Mouse (Mus musculus) adrenal gland, adult 2 months (tissue): Measurements from ENCODE around the gene Snrnp35. TPM values are rescaled to one million over a fixed set of nuclear protein-coding genes. Genes with fewer than 3 reads are reported as not detected.

ENCODE experiments used
- DNase-seq: peaks from one replicate; pipeline ENCODE4 v3.0.0; 2021
- polyA plus RNA-seq: library from polyadenylated mRNA; depleted of rRNA; stranded (reverse); fragments of >200 nt; gene quantifications from 2 replicates; pipeline ENCODE4 v1.2.3, GENCODE M21; 2012
- total RNA-seq, 2 experiments: library from RNA; stranded (reverse); gene quantifications; 2 replicates each; pipeline ENCODE4 v1.2.3; 2021

Gene Snrnp35
- total and polyA plus RNA-seq, 3 experiments, result 1.4 to 25.7 (median 19.0) TPM

- DNase-seq, result no peak
These were observed 20.5 kb upstream of the Snrnp35 start for GRCm38 (mm10) chr5:124462297-124463025.

DNA sequence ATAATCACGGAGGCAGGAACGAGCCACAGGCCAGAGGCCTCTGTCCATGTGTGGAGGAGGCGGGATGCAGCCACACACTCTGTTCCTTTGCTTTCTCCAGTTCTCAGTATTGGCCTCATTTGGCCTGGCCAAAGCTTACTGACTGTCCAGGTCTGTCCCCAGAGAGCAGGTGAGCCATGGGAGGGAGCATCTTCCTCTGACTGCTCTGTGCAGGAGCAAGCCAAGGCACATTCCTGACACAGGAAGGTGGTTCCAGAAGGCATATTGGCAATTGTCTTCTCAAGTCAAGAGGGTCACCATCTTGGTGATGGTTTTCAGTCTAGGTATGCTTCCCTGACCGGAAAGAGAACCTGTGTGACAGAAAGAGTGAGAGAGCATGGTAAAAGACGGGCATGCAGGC lies 19.5 kb upstream of the Snrnp35 start:
- no peak for DNase-seq

GRCm38 (mm10) chr5:124464905-124465304 lies 18.0 kb upstream of the Snrnp35 start:
- DNase-seq, result no peak

GRCm38 (mm10) chr5:124467766-124468165 lies 15.2 kb upstream of the Snrnp35 start:
- peak; percentile 29 for DNase-seq

GRCm38 (mm10) chr5:124468365-124468764 lies 14.6 kb upstream of the Snrnp35 start:
- DNase-seq, result peak; percentile 15

DNA sequence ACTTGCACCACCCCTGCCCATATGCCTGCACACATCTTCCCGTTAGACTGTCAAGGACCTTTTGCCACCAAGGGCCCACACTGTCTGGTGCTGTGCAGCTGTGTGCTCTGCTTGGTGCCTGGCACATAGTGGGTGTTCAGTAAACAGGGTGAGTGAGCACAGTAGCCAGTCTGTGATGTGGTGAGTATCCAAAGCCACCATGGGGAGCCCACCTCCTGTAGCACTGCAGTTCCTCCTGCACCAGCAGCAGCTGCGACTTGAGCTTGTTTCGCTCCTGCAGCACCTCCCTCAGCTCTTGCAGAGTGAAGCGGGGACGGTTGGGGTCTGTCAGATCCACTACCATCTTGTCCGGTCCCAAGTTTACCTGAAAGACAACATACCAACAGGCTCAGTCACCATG lies 13.4 kb upstream of the Snrnp35 start:
- no peak for DNase-seq

DNA sequence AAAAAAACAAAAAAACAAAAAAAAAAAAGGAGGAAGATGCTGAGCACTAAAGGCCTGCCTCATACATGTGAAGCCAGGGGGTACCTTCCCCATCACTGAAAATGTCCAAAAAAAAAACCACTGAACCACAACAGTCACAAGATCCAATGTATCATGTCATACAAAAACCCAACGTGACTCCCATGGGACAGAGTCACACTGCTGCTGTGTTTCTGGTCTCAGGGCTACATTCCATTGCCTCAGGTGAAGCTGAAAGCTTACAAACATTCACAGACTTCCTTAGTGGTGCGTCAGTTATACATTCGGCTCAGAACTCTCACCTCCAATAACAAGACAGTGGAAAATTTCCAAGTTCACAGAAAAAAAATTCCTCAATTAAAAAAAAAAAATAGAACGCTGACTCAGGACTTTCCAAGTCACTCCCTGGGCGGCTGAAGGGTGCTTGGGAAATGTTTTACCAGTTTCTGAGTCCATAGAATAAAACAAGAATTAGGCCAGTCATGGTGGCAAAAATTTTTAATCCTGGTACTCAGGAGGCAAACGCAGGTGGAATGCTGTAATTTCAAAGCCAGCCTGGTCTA lies 12.3 kb upstream of the Snrnp35 start:
- no peak for DNase-seq

GRCm38 (mm10) chr5:124478873-124479204 lies 4.1 kb upstream of the Snrnp35 start:
- DNase-seq, result no peak

- no peak for DNase-seq
These were observed 2.8 kb upstream of the Snrnp35 start for GRCm38 (mm10) chr5:124480119-124480518.

GRCm38 (mm10) chr5:124481714-124482113 lies 1.2 kb upstream of the Snrnp35 start:
- no peak for DNase-seq

GRCm38 (mm10) chr5:124482436-124482965 lies 433 bp upstream of the Snrnp35 start:
- peak; percentile 71 for DNase-seq

DNA sequence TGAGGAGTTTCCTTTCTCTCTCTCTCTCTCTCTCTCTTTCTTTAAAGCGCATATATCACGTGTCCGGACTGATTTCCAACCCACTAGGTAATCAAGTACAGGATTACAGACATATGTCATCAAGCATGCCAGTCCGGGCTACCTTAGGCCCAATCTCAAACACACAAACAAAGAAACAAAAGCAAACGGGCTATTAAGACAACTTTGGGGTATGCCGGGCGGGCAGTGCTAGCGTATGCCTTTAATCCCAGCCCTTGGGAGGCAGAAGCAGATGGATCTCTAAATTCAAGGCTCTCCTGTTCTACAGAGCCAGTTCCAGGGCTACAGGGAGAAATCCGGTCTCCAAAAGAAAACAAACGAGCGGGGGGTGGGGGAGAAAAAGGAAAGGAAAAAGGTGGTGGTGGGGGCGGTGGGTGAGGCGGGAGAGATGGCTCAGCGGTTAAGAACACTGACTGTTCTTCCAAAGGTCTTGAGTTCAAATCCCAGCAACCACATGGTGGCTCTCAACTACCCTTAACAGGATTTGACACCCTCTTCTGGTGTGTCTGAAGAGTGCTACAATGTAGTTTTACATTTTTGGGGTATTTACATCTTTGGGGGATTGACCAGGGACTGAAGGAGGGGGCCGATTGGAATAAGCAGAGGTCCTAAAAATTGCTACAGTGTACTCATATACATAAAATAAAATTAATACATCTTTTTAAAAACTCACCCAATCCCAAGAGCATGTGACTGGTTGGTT lies 892 bp downstream of the Snrnp35 start:
- DNase-seq, result no peak

DNA sequence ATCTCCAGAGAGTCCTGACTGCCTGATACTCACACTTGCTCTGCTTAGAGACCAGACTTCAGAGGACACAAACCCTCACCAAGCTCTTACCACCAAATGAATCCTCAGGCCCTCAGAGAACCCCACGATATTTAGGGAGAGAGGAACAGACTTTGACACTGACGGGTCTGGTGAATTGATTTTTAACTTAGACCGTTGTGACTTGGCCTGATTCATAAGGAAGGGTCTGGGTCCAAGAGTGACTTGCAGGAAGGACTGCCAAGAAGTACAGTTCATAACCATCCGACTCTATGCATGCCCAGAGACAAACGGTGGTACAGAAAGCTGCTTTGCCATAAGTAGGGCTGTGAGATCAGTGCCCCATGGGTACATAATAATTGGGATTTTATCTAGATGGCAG lies 2.7 kb downstream of the Snrnp35 start:
- no peak for DNase-seq

- no peak for DNase-seq
These were observed 6.0 kb downstream of the Snrnp35 start for GRCm38 (mm10) chr5:124488885-124489284.

GRCm38 (mm10) chr5:124491732-124492131 lies 8.8 kb downstream of the Snrnp35 start:
- DNase-seq, result no peak

GRCm38 (mm10) chr5:124492618-124493017 lies 9.7 kb downstream of the Snrnp35 start:
- no peak for DNase-seq

GRCm38 (mm10) chr5:124493455-124493854 lies 10.5 kb downstream of the Snrnp35 start:
- DNase-seq, result no peak

- DNase-seq, result no peak
These were observed 12.6 kb downstream of the Snrnp35 start for GRCm38 (mm10) chr5:124495547-124495946.

DNA sequence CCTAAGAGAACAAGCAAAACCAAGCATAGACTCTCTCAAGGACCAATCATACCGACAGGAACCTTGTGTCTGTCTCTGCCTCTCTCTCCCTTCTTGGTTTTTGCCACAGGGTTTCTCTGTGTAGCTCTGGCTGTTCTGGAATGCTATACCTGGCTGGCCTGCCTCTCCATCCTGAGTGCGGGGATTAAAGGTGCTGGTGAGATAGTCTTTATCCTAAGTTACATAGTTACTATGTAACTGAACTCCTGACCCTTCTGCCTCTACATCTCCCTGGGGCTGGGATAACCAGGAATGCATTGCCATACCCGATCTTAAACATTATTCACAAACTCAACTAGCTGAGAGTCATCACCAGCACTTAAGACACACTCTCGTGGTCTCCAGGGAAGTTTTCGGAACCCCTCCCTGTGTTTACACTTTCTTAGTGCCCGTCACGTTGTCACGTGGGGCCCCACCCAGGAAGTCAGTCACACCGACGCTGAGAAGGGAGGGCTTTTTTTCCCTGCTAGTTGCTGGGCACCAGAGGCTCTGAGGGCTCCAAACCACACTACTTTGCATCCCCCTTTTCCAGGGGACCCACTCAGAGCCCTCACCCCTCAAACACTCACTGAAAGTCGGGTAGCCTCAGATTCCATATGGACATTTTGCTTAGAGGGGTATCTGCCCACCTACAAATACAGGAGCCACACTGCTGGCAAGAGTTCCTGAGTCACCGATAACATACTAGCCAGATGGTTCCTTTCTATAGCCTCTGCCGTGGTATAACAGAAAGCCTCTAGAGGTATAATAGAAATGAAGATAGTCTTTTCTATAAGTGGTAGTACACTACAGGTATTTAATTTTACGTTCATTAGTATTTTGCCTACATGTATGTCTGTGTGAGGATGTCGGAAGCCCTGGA lies 13.9 kb downstream of the Snrnp35 start:
- no peak for DNase-seq

- peak; percentile 69 for DNase-seq
These were observed 15.4 kb downstream of the Snrnp35 start for GRCm38 (mm10) chr5:124498221-124498876.

GRCm38 (mm10) chr5:124499001-124499400 lies 16.1 kb downstream of the Snrnp35 start:
- DNase-seq, result no peak
